Mouse (Mus musculus): ENCODE data around the gene Prim2.

Prim2 gene

GRCm38 (mm10) chr1:33594966-33595365, 74.6 kb downstream of the Prim2 start:
- no peak for TF ChIP-seq GATA4 (IDR thresholded peaks at IDR 0.05; ENCODE audit: insufficient replicate concordance, low read length)

- no peak for TF ChIP-seq GATA4 (IDR thresholded peaks at IDR 0.05; ENCODE audit: insufficient replicate concordance, low read length)
Measured at GRCm38 (mm10) chr1:33593718-33594388, 75.7 kb downstream of the Prim2 start.

GRCm38 (mm10) chr1:33591997-33592608, 77.5 kb downstream of the Prim2 start:
- TF ChIP-seq GATA4 (IDR thresholded peaks at IDR 0.05; ENCODE audit: insufficient replicate concordance, low read length): no peak

GRCm38 (mm10) chr1:33590556-33591411, 78.8 kb downstream of the Prim2 start:
- no peak for TF ChIP-seq GATA4 (IDR thresholded peaks at IDR 0.05; ENCODE audit: insufficient replicate concordance, low read length)

DNA sequence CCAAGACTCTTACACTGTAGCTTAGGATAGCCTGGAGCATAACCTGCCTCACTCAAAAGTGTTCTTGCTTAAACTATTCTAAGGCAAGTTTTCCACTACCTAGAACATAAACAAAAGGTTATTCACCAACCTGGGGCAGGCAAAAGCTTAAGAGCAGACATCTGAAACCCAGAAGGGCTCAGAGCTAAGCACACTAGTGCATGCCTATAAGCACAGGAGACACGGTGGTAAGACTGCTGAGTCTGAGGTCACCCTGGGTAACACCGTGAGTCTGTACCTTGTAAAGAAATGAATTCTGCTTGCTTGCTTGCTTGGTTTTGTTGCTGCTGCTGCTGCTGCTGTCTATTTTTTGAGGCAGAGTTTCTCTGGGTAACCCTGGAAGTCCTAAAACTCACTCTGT, 80.1 kb downstream of the Prim2 start:
- TF ChIP-seq GATA4 (IDR thresholded peaks at IDR 0.05; ENCODE audit: insufficient replicate concordance, low read length): no peak

DNA sequence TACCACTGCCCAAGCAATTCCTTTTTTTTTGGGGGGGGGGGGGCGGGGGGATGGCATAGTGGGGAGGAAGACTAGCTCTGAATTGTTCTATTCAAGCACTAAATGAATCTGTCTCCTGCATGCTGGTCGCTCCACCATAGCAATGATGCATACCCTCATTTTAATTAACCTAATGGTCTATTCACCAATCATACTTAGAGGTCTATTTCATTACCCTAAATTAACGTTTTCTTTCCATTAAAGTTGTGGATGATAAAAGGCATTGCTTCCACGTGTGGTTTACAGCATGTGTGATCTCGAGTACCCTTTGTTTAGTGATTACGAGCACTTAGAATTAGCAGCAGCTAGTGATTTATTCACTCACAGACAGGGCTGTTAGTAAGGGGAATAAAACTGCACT, 81.0 kb downstream of the Prim2 start:
- no peak for TF ChIP-seq GATA4 (IDR thresholded peaks at IDR 0.05; ENCODE audit: insufficient replicate concordance, low read length)

- TF ChIP-seq GATA4 (IDR thresholded peaks at IDR 0.05; ENCODE audit: insufficient replicate concordance, low read length): no peak
Measured at GRCm38 (mm10) chr1:33584590-33584978, 85.0 kb downstream of the Prim2 start.

GRCm38 (mm10) chr1:33583817-33584589, 85.6 kb downstream of the Prim2 start:
- no peak for TF ChIP-seq GATA4 (IDR thresholded peaks at IDR 0.05; ENCODE audit: insufficient replicate concordance, low read length)

DNA sequence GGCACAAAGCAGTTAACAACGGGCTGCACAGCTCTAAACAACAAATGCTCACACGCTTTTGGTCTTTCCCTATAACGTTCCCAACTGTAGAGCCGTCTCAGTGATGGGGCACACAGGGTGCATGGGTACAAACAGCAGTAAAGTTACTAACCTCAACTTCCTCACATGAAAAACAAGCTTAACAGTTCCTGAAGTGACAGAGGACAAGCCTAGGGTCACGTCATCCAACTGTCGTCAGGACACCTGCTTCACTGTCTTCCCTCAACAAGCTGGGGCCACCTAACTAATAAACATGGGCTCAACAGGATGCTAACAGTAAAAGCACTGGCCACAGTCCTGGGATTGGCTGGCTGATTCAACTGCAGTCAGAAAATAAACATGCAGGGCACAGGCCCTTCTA, 91.0 kb downstream of the Prim2 start:
- no peak for TF ChIP-seq GATA4 (IDR thresholded peaks at IDR 0.05; ENCODE audit: insufficient replicate concordance, low read length)

GRCm38 (mm10) chr1:33574459-33574858, 95.1 kb downstream of the Prim2 start:
- no peak for TF ChIP-seq GATA4 (IDR thresholded peaks at IDR 0.05; ENCODE audit: insufficient replicate concordance, low read length)

DNA sequence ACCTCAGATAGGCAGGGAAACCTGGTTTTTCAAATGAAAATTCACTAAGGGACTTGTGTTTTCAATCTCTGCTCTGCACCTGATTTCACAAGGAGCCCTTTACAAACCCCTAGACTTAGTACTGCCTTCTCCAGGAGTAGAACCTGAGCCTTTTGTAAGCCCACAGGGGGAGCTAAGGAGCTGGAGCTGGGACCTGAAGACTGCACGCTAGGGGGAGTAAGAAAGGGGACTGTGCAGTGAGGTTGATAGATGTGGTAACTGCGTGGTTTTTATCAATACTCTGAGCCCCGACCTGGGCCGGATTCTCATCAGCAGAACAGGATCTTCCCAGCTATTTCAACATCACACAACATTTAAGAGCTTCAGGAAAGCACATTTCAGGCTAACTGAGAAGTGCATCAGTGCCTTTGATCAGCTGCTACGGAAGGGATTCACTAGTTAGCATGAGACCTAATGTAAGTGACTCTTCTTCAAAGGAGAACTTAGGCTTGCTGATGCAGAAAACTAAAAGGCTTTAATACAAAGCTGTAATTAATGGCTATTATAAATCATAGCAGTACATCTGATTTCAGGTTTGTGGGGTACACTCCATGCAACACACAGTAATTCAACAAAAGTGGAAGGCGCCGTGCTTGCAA, 103.7 kb downstream of the Prim2 start:
- no peak for TF ChIP-seq GATA4 (IDR thresholded peaks at IDR 0.05; ENCODE audit: insufficient replicate concordance, low read length)

DNA sequence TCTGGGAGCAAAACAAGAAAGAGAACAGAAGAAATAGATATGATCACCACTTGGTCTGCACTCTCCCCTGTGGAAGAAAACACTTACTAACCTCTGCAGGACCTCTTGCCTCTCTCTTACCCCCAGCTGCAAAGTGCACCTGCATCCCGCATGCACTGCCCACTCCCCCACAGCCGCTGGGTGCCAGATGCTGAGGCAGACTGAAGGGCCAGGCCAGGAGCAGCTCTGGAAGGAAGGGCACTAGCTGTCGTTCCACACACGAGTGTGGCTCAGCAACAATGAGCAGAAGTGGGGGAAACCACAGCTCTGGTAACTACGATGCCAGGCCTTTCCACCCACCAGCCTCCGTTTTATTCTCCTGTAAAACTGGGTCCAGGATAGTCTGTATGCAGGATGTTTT, 105.6 kb downstream of the Prim2 start:
- no peak for TF ChIP-seq GATA4 (IDR thresholded peaks at IDR 0.05; ENCODE audit: insufficient replicate concordance, low read length)

DNA sequence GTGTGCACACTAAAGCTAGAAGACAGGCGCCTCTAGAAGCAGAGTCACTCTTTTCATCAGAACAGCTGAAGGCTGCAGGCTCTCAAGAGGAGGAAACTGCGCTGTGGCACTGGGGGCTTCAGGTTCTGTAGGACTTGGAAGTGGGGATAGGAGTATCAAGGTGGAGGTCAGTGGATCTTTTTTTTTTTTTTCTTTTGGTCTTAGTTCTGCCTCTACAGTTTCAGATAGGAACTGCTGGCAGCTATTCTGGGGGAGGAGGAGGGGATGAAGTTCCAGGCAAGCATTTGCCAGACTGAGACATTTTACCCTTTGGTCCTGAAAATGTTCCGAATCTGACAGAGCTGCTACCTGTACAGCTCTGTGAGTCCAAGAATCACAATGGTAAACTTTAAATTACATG, 106.0 kb downstream of the Prim2 start:
- TF ChIP-seq GATA4 (IDR thresholded peaks at IDR 0.05; ENCODE audit: insufficient replicate concordance, low read length): no peak

- no peak for TF ChIP-seq GATA4 (IDR thresholded peaks at IDR 0.05; ENCODE audit: insufficient replicate concordance, low read length)
Measured at GRCm38 (mm10) chr1:33556638-33557037, 113.0 kb downstream of the Prim2 start.

DNA sequence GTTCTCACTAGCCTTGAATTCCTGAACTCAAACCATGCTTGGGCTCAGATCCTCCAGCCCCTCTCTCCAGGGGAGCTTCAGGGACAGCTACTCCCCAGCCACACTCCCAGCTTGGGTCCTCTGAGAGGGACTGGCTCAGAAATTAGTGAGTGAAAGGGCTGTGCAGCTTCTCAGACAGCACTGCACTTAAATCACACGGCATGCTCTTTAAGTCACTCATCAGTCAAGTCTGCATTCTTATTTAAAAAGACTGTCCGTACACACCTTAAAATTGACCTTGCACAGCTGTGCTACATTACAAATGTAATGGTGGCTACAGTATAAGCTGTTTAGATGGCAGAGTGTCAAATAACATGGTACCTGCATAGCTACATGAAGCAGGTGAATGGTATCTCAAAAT, 114.0 kb downstream of the Prim2 start:
- no peak for TF ChIP-seq GATA4 (IDR thresholded peaks at IDR 0.05; ENCODE audit: insufficient replicate concordance, low read length)

Measured in liver, adult (tissue).